Mouse (Mus musculus): Measurements from ENCODE around the gene C1qtnf4.
"Not testable (repeated sequence)": the region's sequence is repeated elsewhere in the genome, so short reads cannot be mapped to it uniquely, and the experiment has no call there.

Gene C1qtnf4

GRCm38 (mm10) chr2:90880144-90880785 lies 5.4 kb upstream of the C1qtnf4 start:
- in situ Hi-C loops (cut with MboI; ENCODE audit: unreplicated experiment in 2 of 2): no loop called here

- in situ Hi-C loops (cut with MboI; ENCODE audit: unreplicated experiment in 2 of 2): no loop called here
Observed at GRCm38 (mm10) chr2:90881824-90882223, 3.8 kb upstream of the C1qtnf4 start.

GRCm38 (mm10) chr2:90886436-90886835 lies 776 bp downstream of the C1qtnf4 start:
- in situ Hi-C loops (cut with MboI; ENCODE audit: unreplicated experiment in 2 of 2): no loop called here

GRCm38 (mm10) chr2:90887627-90888026 lies 2.0 kb downstream of the C1qtnf4 start:
- in situ Hi-C loops (cut with MboI; ENCODE audit: unreplicated experiment in 2 of 2): no loop called here

GRCm38 (mm10) chr2:90889550-90890548 lies 4.2 kb downstream of the C1qtnf4 start:
- in situ Hi-C loops (cut with MboI; ENCODE audit: unreplicated experiment in 2 of 2): no loop called here

- in situ Hi-C loops (cut with MboI; ENCODE audit: unreplicated experiment in 2 of 2): no loop called here
Observed at GRCm38 (mm10) chr2:90893673-90894298, 8.1 kb downstream of the C1qtnf4 start.

GRCm38 (mm10) chr2:90894299-90894677 lies 8.6 kb downstream of the C1qtnf4 start:
- in situ Hi-C loops (cut with MboI; ENCODE audit: unreplicated experiment in 2 of 2): not testable (repeated sequence)

- in situ Hi-C loops (cut with MboI; ENCODE audit: unreplicated experiment in 2 of 2): no loop called here
Observed at GRCm38 (mm10) chr2:90903398-90903797, 17.7 kb downstream of the C1qtnf4 start.

GRCm38 (mm10) chr2:90904076-90904855 lies 18.6 kb downstream of the C1qtnf4 start, which contains the start of the genes Kbtbd4 and Ndufs3:
Gene Kbtbd4, plus strand, starts transcription at chr2:90904740.
Gene Ndufs3, minus strand, starts transcription at chr2:90904827.
- in situ Hi-C loops (cut with MboI; ENCODE audit: unreplicated experiment in 2 of 2): no loop called here

GRCm38 (mm10) chr2:90904856-90905224 lies 19.2 kb downstream of the C1qtnf4 start:
- in situ Hi-C loops (cut with MboI; ENCODE audit: unreplicated experiment in 2 of 2): no loop called here

GRCm38 (mm10) chr2:90906721-90907120 lies 21.1 kb downstream of the C1qtnf4 start:
- in situ Hi-C loops (cut with MboI; ENCODE audit: unreplicated experiment in 2 of 2): no loop called here

GRCm38 (mm10) chr2:90910861-90911260 lies 25.2 kb downstream of the C1qtnf4 start:
- in situ Hi-C loops (cut with MboI; ENCODE audit: unreplicated experiment in 2 of 2): no loop called here

GRCm38 (mm10) chr2:90911668-90912067 lies 26.0 kb downstream of the C1qtnf4 start:
- in situ Hi-C loops (cut with MboI; ENCODE audit: unreplicated experiment in 2 of 2): no loop called here

- in situ Hi-C loops (cut with MboI; ENCODE audit: unreplicated experiment in 2 of 2): no loop called here
Observed at GRCm38 (mm10) chr2:90913671-90914070, 28.0 kb downstream of the C1qtnf4 start.

- in situ Hi-C loops (cut with MboI; ENCODE audit: unreplicated experiment in 2 of 2): no loop called here
Observed at GRCm38 (mm10) chr2:90915516-90915915, 29.9 kb downstream of the C1qtnf4 start.

- in situ Hi-C loops (cut with MboI; ENCODE audit: unreplicated experiment in 2 of 2): no loop called here
Observed at GRCm38 (mm10) chr2:90916560-90917232, 31.0 kb downstream of the C1qtnf4 start.

GRCm38 (mm10) chr2:90917233-90917998 lies 31.8 kb downstream of the C1qtnf4 start:
- in situ Hi-C loops (cut with MboI; ENCODE audit: unreplicated experiment in 2 of 2): no loop called here

- in situ Hi-C loops (cut with MboI; ENCODE audit: unreplicated experiment in 2 of 2): no loop called here
Observed at GRCm38 (mm10) chr2:90917999-90918698, 32.5 kb downstream of the C1qtnf4 start.

Data from v-Abl transformed pro-B cells (cell line).